In genomic region chr10:40180011-40180410, GRCm38 (mm10) we compare ENCODE assay signal across 15 mouse cellular contexts.
"Had no signal": no experiment of that assay in that cellular context is flagged by ENCODE, and none has a peak within 500 bp of the region (broad histone marks: within the 10 kb centered on the region; RNA-seq: fewer than 3 reads in every experiment).

No protein-coding gene starts in this region.

- ATAC-seq: intestine, embryonic 16.5 days; liver, postnatal 0 days; midbrain, embryonic 16.5 days had no signal

- H3K27me3 ChIP-seq: kidney, embryonic 15.5 days; limb, embryonic 15.5 days; midbrain, embryonic 12.5 days had no signal

- H3K9ac ChIP-seq: kidney, embryonic 15.5 days; limb, embryonic 15.5 days; liver, embryonic 13.5 days; liver, postnatal 0 days; midbrain, embryonic 12.5 days had no signal

- H3K27ac ChIP-seq: kidney, embryonic 15.5 days; left cerebral cortex, adult 2 months; limb, embryonic 15.5 days; liver, embryonic 13.5 days; macrophage; midbrain, embryonic 12.5 days had no signal

- H3K9me3 ChIP-seq: kidney, embryonic 15.5 days; limb, embryonic 15.5 days; liver, embryonic 13.5 days; midbrain, embryonic 12.5 days had no signal

- DNase-seq: kidney, adult 2 months; kidney, postnatal 14 days; liver, embryonic 13.5 days; liver, postnatal 0 days; right cerebral cortex, postnatal 4 days; spleen, adult 18-20 months; thymus, adult 18-20 months; thymus, postnatal 14 days had no signal

- H3K36me3 ChIP-seq: kidney, embryonic 15.5 days; limb, embryonic 15.5 days; liver, embryonic 13.5 days; midbrain, embryonic 12.5 days had no signal

- H3K4me2 ChIP-seq: kidney, embryonic 15.5 days; limb, embryonic 15.5 days; liver, embryonic 13.5 days; midbrain, embryonic 12.5 days had no signal

- H3K4me3 ChIP-seq: kidney, embryonic 15.5 days; left cerebral cortex, adult 2 months; limb, embryonic 15.5 days; liver, embryonic 13.5 days; midbrain, embryonic 12.5 days had no signal

- H3K4me1 ChIP-seq: kidney, embryonic 15.5 days; midbrain, embryonic 12.5 days had no signal
